Mouse (Mus musculus) large intestine, adult 2 months (tissue): Measurements from ENCODE around the gene Gnaq. TPM values are rescaled to one million over a fixed set of nuclear protein-coding genes. Genes with fewer than 3 reads are reported as not detected.
A peak's percentile ranks its signal among the peaks of the same experiment; 100 is the strongest.
"Not testable (repeated sequence)": the region's sequence is repeated elsewhere in the genome, so short reads cannot be mapped to it uniquely, and the experiment has no call there.

Experiments
- DNase-seq: peaks from one replicate; pipeline ENCODE4 v3.0.0-alpha.2; 2012; ENCODE audit warnings: low read depth, low spot score
- WGBS: fragments of 180-500 bp; shearing (Covaris S2); methylation state at CpG from one replicate; pipeline ENCODE4 v1.1.7; 2018; 5-methylcytosine and 5-hydroxymethylcytosine counted together
- polyA plus RNA-seq: library from polyadenylated mRNA; depleted of rRNA; stranded (reverse); fragments of >200 nt; gene quantifications from 2 replicates; pipeline ENCODE4 v1.2.3, GENCODE M21; 2012; rRNA removed

Gnaq gene
- polyA plus RNA-seq, result 12.2 and 15.2 TPM in 2 replicates

DNA sequence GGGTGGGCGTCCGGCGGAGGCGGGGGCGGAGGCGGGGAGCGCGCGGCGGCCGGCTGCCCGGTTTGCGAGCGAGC, at the start of gene Gnaq:
Gnaq (plus strand) TSS at position 41 of the 74 bp plus-strand sequence.
- no peak for DNase-seq
- 2% methylated on average over 14 of the region's 14 CpGs for WGBS

- not testable (repeated sequence) for DNase-seq
- 95% methylated on average over 21 of the region's 21 CpGs for WGBS
Measured at GRCm38 (mm10) chr19:16083981-16084630, 48.5 kb upstream of the Gnaq start.

DNA sequence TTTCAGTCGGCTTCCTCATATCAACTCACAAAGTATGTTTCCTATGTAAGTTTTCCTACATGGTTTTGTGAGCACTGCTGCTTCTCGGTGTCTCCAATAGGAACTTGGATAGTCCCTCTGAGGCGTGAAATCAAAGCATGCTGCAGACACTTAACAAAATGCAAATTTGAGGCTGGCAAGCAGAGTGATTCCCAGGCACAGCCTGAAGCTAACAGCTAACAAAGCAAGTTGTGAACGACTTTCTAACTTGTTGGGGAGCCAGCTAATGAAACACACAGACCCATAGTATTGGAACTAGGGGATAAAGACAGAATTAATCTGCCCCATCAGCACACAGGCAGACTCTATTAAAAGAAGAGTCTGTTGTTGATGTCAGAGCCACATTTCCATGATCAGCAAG, 47.4 kb upstream of the Gnaq start:
- 69% methylated on average over 4 of the region's 4 CpGs for WGBS
- DNase-seq, result no peak

GRCm38 (mm10) chr19:16086154-16086553, 46.5 kb upstream of the Gnaq start:
- no peak for DNase-seq

DNA sequence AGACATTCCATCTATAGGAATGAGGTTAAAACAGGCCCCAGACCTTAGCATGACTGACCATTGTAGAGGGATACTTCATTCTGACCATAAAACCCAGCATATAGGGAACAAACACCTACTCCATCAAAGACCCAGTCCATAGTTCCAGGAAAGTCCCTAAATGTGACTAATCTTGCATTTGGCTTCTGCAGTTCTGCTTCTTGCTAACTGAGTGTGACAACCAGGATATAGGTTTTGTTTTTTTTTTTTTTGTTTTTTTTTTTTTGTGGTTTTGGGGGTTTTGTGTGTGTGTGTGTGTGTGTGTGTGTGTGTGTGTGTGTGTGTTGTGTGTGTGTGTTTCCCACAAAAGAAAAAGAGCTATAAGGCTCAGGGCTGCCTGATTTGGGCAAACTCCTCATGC, 46.0 kb upstream of the Gnaq start:
- no peak for DNase-seq

GRCm38 (mm10) chr19:16087391-16087790, 45.2 kb upstream of the Gnaq start:
- no peak for DNase-seq

- 69% methylated on average over 4 of the region's 4 CpGs for WGBS
- DNase-seq, result no peak
Measured at GRCm38 (mm10) chr19:16093616-16094015, 39.0 kb upstream of the Gnaq start.

DNA sequence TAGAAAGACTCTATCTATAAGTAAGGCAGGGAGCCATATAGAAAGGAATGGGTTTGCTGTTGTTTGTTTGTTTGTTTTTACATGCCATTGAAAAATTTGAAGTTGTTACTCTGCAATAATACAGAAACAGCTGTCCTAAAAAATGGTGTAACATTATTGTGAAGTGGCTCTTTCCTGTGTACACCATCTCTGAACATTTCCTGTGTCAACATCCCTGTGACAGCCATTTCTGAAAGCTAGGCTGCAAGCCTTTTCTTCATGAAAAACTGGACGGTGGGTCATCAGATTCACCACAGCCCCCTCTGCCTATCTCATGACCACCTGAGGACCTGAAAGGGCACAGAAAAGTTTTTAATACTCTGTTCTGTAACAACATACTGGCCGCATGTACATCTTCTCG, 22.7 kb upstream of the Gnaq start:
- DNase-seq, result no peak
- WGBS, result 72% methylated on average over 3 of the region's 3 CpGs

- 70% methylated on average over 3 of the region's 3 CpGs for WGBS
- DNase-seq, result no peak
Measured at GRCm38 (mm10) chr19:16110670-16111069, 22.0 kb upstream of the Gnaq start.

GRCm38 (mm10) chr19:16113295-16113694, 19.3 kb upstream of the Gnaq start:
- DNase-seq, result no peak
- WGBS, result 54% methylated on average over 1 of the region's 1 CpGs

DNA sequence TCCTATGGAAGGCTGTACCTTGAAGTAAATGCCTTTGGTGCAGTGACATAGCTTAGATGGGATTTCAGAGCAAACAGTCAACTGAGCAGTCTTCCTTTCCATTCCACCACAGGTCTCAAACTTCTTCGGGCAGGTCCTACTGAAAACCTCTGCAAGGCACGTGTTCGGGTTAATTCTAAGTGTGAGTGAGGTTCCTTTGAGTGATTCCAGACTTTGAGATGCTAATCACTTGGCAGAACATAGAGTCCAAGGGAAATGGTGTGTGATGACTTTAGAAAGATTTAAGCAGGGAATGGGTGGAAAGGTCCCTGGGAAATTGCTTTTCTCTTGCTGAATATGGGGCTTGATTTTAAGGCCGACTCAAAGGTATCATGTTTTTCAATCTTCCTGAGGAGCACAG, 14.2 kb upstream of the Gnaq start:
- WGBS, result 84% methylated on average over 4 of the region's 4 CpGs
- no peak for DNase-seq

DNA sequence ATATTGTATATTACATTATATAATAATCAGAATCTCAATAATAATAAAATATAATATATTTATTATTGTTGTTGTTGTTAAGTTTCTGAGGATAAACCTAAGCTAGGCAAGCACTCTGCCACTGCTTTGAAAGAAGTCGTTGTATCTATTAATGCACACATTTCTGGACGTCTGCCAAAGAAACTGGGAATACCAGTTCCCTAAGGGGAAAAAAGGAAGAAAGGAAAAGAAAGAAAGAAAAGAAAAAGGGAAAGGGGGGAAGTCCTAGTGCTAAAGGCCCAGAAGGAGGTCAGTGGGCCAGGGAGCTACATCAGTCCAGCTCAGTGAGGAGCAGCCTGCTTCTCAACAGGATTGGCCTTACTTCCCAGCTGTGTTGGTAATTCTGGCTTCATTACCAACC, 11.3 kb upstream of the Gnaq start:
- no peak for DNase-seq
- WGBS, result 14% methylated on average over 2 of the region's 2 CpGs

GRCm38 (mm10) chr19:16128715-16129114, 3.9 kb upstream of the Gnaq start:
- 64% methylated on average over 5 of the region's 5 CpGs for WGBS
- DNase-seq, result no peak

GRCm38 (mm10) chr19:16129171-16129570, 3.5 kb upstream of the Gnaq start:
- WGBS, result 97% methylated on average over 2 of the region's 2 CpGs
- DNase-seq, result no peak

GRCm38 (mm10) chr19:16130476-16130875, 2.2 kb upstream of the Gnaq start:
- DNase-seq, result no peak
- 52% methylated on average over 3 of the region's 3 CpGs for WGBS

GRCm38 (mm10) chr19:16131831-16132230, 800 bp upstream of the Gnaq start:
- peak; percentile 45 for DNase-seq
- 4% methylated on average over 6 of the region's 6 CpGs for WGBS

- WGBS, result under 1% methylated on average over 48 of the region's 57 CpGs
Measured at GRCm38 (mm10) chr19:16132340-16132790, 266 bp upstream of the Gnaq start.

DNA sequence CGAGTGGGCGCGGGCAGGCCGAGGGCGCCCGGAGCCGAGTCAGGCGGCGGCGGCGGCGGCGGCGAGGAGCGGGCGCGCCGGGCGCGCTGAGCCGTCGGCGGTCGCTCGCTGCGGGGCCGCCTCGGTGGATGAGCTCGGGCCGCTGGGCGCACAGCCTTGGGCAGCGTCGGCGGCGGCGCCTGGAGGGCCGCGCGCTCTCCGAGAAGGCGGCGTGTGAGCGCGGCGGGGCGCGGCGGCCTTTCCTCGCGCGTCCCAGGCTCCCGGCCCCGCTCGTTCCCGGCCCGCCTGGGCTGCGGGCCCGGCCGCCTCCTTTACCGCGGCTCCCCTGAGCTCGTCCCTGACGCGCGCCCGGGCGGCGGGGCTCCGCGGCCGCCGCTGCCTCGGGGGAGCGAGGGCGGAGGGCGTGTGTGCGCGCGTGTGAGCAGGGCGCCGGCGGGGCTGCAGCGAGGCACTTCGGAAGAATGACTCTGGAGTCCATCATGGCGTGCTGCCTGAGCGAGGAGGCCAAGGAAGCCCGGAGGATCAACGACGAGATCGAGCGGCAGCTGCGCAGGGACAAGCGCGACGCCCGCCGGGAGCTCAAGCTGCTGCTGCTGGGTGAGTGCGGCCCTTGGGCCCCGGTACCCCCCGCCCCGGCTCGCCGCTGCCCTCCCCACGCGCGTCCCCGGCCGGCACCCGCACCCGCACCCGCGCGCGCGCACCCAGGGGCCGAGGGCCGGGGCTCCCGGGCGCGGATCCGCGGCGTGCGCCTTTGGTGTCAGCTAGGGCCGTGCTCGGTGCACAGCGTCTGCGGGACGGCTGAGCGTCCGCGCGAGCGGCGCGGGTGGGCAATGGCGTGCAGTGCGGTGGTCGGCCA, 462 bp downstream of the Gnaq start:
- under 1% methylated on average over 139 of the region's 139 CpGs for WGBS
- DNase-seq, result no peak

More at GRCm38 (mm10) chr19:16132340-16132790, 266 bp upstream of the Gnaq start:
- DNase-seq, result peak; percentile 48

GRCm38 (mm10) chr19:16133721-16134570, 1.3 kb downstream of the Gnaq start:
- no peak for DNase-seq
- WGBS, result 10% methylated on average over 25 of the region's 25 CpGs

DNA sequence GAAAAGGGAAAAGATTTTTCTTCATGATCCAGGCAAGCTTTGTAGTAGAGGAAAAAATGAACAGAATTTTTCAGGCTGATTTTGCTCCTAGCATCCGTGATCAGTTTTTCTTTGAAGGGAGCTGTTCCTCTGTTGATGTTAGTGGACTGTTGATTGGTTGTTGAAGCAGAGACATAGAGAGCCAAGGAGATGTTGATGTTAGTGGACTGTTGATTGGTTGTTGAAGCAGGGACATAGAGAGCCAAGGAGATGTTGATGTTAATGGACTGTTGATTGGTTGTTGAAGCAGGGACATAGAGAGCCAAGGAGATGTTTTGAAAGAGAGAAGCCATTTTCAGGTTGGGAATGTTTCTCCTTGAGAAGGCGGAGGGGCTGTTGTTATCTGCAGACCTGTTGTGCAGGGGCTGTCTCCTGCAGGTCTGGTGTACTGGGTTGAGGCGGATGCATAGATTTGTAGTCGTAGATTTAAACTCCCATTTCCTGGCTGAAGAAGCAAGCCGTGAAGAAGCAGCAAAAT, 5.5 kb downstream of the Gnaq start:
- 70% methylated on average over 5 of the region's 5 CpGs for WGBS
- no peak for DNase-seq

GRCm38 (mm10) chr19:16140710-16141109, 8.1 kb downstream of the Gnaq start:
- 65% methylated on average over 4 of the region's 4 CpGs for WGBS
- DNase-seq, result no peak
